Mouse (Mus musculus) heart, postnatal 4 days (tissue): Measurements from ENCODE around the gene Thap8. TPM values are rescaled to one million over a fixed set of nuclear protein-coding genes. Genes with fewer than 3 reads are reported as not detected.

Experiments
- DNase-seq: peaks from one replicate; pipeline ENCODE4 v3.0.0; 2021
- total RNA-seq, 2 experiments: library from RNA; stranded (reverse); gene quantifications; 2 replicates each; pipeline ENCODE4 v1.2.3; 2021

Thap8 gene
- total RNA-seq, 2 experiments from 2014 or later: 0.38 to 0.54 TPM

- DNase-seq: no peak
Observed at GRCm38 (mm10) chr7:30318142-30318541, 38.2 kb downstream of the Thap8 start.

GRCm38 (mm10) chr7:30320946-30321345 is 41.1 kb downstream of the Thap8 start:
- DNase-seq: no peak

DNA sequence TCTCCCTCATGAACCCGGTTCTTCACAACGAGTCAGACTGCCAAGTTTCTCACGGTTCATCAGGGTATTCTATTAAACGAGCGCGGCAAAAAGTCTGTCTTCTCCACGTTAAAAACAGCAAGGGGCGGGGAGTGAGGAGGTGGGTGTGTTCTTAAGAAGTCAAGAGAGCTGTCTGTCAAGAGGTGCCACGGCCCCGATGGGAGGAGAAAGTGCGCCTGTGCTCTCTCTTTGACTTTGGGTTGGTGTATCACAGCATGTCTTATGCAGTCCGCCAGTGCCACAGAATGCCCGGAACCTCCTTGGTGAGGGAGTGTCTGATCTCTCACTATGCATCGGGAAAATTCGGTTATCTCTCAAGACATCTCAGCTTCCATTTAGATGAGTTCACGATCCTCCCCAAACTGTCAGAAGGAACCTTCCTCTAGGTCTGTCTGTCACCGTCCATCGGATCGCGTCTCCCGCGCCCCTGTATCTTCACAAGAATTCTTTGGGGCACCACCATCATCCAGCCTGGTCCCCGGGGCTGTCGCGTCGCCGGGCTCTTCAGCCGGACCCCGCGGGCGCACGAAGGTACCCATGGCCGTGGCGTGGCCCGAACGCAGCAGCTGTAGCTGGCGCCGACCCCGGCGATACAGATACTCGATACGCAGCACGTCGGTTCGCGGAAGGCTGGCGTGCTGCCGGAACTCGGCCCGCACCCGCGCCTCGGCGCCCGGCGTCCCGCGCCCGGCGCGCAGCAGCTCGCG is 41.8 kb downstream of the Thap8 start, which contains the start of gene E130208F15Rik:
Gene E130208F15Rik, plus strand, starts transcription at position 202 of the 746 bp plus-strand sequence.
- peak; percentile 75 for DNase-seq

DNA sequence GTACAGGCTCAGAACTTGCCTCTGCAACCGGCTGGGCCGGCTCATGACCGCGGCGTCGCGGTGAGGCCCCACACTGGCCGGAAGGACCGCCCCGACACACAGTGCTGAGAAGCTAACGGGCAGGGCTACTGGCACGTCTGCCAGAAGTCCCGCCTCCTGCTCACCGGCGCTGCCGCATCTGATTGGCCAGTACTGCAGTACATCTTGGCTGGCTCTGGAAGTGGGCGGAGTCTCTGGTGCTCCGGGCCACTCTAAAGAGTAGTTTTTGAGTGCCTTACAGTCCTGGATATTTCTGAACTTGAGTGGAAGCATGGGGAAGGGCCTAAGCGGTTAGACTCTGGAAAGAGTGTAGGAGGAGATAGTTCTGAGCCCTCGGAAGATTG is 42.4 kb downstream of the Thap8 start:
- DNase-seq: peak; percentile 98

DNA sequence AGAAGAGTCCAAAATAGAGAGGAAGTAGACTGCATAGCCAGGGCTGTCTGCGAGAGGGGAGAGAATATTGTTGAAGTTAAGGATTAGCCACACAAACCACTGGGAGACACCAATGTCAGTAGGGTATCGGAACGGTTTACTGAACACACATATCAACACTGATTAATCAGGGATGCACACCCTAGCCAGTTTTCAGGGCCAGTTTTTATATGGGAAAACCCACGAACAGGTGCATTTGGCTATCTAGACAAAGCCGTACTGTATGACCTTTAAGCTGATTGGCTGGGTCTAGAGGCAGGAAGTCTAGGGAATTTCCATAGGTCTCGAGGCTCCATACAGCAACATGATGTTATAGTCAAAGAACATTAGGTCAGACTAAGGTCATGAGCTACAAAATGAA is 43.0 kb downstream of the Thap8 start:
- DNase-seq: no peak

DNA sequence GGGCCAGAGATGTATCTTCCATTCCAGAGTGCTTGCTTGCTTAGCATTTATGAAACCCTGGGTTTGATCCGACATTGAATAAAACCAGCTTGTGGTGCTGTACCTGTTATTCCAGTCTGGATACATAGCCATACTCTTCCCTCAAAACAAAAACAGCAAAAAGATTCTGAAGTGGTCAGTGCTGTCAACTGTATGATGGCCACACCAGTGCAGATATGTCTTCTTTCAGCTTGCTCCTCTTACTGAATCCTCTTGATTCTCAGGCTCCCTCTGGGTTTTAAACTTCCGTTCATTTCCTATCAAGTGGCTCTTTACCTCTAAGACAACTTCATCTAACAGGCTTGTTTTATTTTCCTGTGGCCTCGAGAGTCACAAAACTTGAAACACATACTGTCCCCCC is 43.9 kb downstream of the Thap8 start, which contains the start of gene Sdhaf1:
Gene Sdhaf1, minus strand, starts transcription at position 101 of the 400 bp plus-strand sequence.
- DNase-seq: no peak

- DNase-seq: no peak
Observed at GRCm38 (mm10) chr7:30324300-30324944, 44.5 kb downstream of the Thap8 start.

GRCm38 (mm10) chr7:30325364-30325763 is 45.5 kb downstream of the Thap8 start:
- peak; percentile 59 for DNase-seq

DNA sequence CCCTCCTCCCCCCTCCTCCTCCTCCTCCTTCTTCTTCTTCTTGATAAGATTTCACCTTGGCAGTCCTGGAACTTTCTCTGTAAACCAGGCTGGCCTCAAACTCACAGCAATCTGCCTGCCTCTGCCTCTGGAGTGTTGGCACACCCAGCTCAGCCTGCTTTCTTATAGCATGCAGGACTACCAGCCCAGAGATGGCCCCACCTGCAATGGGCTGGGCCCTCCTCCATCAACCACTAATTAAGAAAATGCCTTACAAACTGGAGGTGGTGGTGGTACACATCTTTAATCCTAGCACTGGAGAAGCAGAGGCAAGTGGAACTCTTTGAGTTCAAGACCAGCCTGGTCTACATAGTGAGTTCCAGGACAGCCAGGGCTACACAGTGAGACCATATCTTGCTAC is 46.5 kb downstream of the Thap8 start:
- DNase-seq: no peak

- DNase-seq: peak; percentile 49
Observed at GRCm38 (mm10) chr7:30327140-30327539, 47.2 kb downstream of the Thap8 start.

GRCm38 (mm10) chr7:30328379-30328778 is 48.5 kb downstream of the Thap8 start:
- DNase-seq: no peak

DNA sequence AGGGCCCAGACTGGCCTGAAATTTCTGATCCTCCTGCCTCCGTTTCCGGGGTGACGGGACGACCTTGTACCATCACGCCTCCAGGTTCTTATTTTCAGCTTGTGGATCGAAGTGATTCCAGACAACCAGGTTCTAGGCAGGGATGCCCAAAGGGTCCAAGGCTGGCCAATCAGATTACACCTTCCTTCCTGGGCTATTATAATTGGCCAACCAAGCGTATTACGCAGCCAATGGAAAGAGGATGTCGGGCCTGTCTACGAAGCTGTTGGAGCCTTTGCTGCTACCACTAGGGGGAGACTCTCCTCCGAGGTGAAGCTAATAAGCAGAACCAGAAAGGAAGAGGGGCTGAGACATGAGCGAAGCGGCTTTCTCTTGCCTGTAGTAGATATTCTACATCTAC is 52.0 kb downstream of the Thap8 start:
- DNase-seq: peak; percentile 82

DNA sequence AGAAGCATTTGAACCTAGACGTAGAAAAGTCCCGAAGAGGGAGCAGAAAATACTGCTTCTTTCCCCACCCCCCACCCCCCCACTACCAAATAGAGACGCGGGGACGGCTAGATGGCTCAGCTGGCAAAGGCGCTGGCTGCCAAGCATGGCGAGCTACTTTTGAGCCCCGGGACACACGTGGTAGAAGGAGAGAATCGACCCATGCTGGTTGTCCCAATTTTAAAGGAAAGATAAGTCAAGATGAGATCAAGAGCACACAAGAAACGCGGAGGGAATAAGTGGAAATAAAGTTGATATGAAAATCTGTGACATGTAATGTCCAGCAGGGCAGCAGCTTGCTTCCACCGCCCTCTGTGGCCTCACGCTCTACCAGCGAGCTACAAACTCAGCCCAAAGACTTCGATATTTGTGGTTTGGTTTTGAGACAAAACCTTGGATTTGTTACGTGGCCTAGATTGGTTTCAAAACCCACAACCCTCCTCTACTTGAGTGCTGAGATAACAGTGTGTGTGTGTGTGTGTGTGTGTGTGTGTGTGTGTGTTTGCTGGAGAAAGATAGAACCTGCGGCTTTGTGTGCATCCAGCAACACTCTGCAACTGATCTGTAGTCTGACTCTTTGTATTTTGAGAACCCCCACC is 52.8 kb downstream of the Thap8 start:
- no peak for DNase-seq

- peak; percentile 85 for DNase-seq
Observed at GRCm38 (mm10) chr7:30333436-30333835, 53.5 kb downstream of the Thap8 start.

- DNase-seq: no peak
Observed at GRCm38 (mm10) chr7:30334563-30334962, 54.7 kb downstream of the Thap8 start.

GRCm38 (mm10) chr7:30335688-30336087 is 55.8 kb downstream of the Thap8 start:
- DNase-seq: no peak

DNA sequence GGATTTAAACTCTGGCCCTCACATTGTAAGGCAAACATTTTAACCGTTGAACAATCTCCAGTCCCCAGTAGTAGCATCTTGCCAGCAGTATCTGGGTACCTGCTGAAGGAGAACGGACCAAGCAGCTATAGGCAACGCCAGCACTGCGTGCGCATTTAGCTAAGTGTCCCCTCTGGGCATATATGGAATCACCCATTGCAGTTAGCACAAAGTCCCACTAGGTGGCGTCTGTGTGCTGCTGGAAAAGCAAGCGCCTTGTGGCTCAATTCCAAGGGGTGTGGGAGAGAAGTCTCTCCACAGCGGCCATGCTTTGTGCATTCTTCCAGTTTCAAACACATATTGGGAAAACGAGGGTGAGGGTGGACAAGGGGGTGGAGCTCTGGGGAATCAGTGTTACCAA is 56.5 kb downstream of the Thap8 start:
- peak; percentile 92 for DNase-seq

DNA sequence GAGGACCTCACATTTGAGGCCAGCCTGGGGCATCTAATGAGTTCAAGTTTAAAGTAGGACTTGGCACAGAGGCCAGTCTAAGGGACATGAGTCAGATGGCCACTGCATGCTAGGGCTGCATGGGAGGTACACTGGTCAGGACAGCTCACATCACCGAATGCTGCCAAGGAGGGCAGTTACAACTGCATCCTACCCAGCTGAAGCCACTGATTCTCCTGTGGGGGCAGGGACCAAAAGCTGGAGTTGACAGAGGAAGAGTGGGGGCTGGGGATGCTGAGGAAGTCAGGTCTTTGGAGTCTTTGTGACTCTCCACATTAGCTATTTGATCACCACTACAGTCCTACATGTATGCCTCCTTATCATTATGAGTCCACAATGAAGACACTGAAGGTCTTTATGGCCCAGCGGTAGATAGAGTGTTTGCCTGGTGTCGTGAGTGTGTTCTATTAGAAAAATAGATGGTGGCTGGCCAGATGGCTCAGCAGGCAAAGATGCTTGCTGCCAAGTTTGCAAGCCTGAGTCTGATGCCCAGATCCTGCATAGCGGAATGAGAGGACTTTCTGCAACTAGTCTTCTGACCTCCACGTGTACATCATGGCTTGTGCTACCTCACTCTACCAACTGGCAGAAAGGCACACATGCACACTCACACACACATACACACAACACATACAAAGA is 59.7 kb downstream of the Thap8 start:
- DNase-seq: no peak
